Mouse (Mus musculus): Measurements from ENCODE around the gene Olfr98. TPM values are rescaled to one million over a fixed set of nuclear protein-coding genes. Genes with fewer than 3 reads are reported as not detected.
"Not testable (repeated sequence)": the region's sequence is repeated elsewhere in the genome, so short reads cannot be mapped to it uniquely, and the experiment has no call there.

Olfr98 gene
- polyA plus RNA-seq, 1 experiment from 2014 or later, result not detected

- Histone ChIP-seq H3K36me3 (no peaks in the 10 kb centered on the region), H3K27ac (ENCODE audit: poor library complexity, severe bottlenecking) (no peak overlapping the region), H3K9ac (no peak overlapping the region), H3K27me3 (replicated peaks) (no peaks in the 10 kb centered on the region), H3K9me3 (replicated peaks) (no peaks in the 10 kb centered on the region), H3K4me3 (no peak overlapping the region), H3K4me1 (replicated peaks) (no peaks in the 10 kb centered on the region), H3K4me2 (no peak overlapping the region)
- no peak for ATAC-seq (ENCODE audit: insufficient number of reproducible peaks, low FRiP score)
Observed at GRCm38 (mm10) chr17:37249460-37249859, 14.1 kb downstream of the Olfr98 start.

GRCm38 (mm10) chr17:37246715-37247114 lies 16.8 kb downstream of the Olfr98 start:
- Histone ChIP-seq H3K36me3 (no peaks in the 10 kb centered on the region), H3K9ac (no peak overlapping the region), H3K27ac (ENCODE audit: poor library complexity, severe bottlenecking) (no peak overlapping the region), H3K27me3 (replicated peaks) (no peaks in the 10 kb centered on the region), H3K4me1 (replicated peaks) (no peaks in the 10 kb centered on the region), H3K4me2 (no peak overlapping the region), H3K9me3 (replicated peaks) (no peaks in the 10 kb centered on the region), H3K4me3 (no peak overlapping the region)
- WGBS, result 33% methylated on average over 5 of the region's 5 CpGs
- ATAC-seq (ENCODE audit: insufficient number of reproducible peaks, low FRiP score), result no peak

GRCm38 (mm10) chr17:37242198-37242597 lies 21.4 kb downstream of the Olfr98 start:
- Histone ChIP-seq H3K36me3 (no peaks in the 10 kb centered on the region), H3K9ac (no peak overlapping the region), H3K4me1 (replicated peaks) (no peaks in the 10 kb centered on the region), H3K9me3 (replicated peaks) (peaks cover 7% of the 10 kb centered on the region; the same call in 1 of the 2 replicates), H3K27ac (ENCODE audit: poor library complexity, severe bottlenecking) (no peak overlapping the region), H3K4me2 (no peak overlapping the region), H3K4me3 (no peak overlapping the region), H3K27me3 (replicated peaks) (no peaks in the 10 kb centered on the region)
- WGBS, result 50% methylated on average over 3 of the region's 3 CpGs
- ATAC-seq (ENCODE audit: insufficient number of reproducible peaks, low FRiP score), result no peak

- H3K4me2 ChIP-seq; H3K27me3 ChIP-seq (replicated peaks); H3K9ac ChIP-seq; H3K4me3 ChIP-seq; H3K4me1 ChIP-seq (replicated peaks); H3K27ac ChIP-seq (ENCODE audit: poor library complexity, severe bottlenecking); H3K9me3 ChIP-seq (replicated peaks); ATAC-seq (ENCODE audit: insufficient number of reproducible peaks, low FRiP score); H3K36me3 ChIP-seq: not testable (repeated sequence)
- 89% methylated on average over 2 of the region's 2 CpGs for WGBS
Observed at GRCm38 (mm10) chr17:37237230-37237629, 26.3 kb downstream of the Olfr98 start, which contains the start of gene Olfr97. Gene Olfr97 (minus strand): TSS chr17:37237330.

GRCm38 (mm10) chr17:37221879-37222278 lies 41.7 kb downstream of the Olfr98 start:
- Histone ChIP-seq H3K27me3 (replicated peaks) (0 out of 2 replicates have a peak, but pooled peaks cover 3% of the 10 kb centered on the region), H3K4me3 (no peak overlapping the region), H3K4me2 (no peak overlapping the region), H3K9ac (no peak overlapping the region), H3K27ac (ENCODE audit: poor library complexity, severe bottlenecking) (no peak overlapping the region), H3K36me3 (no peaks in the 10 kb centered on the region), H3K4me1 (replicated peaks) (no peaks in the 10 kb centered on the region), H3K9me3 (replicated peaks) (peaks cover under 1% of the 10 kb centered on the region; the same call in 1 of the 2 replicates)
- 14% methylated on average over 1 of the region's 1 CpGs for WGBS
- no peak for ATAC-seq (ENCODE audit: insufficient number of reproducible peaks, low FRiP score)

- Histone ChIP-seq H3K27ac (ENCODE audit: poor library complexity, severe bottlenecking) (no peak within 1 kb of the TSS), H3K4me2 (no peak within 1 kb of the TSS), H3K36me3 (no peaks in the 10 kb centered on the region), H3K27me3 (replicated peaks) (0 out of 2 replicates have a peak, but pooled peaks cover 3% of the 10 kb centered on the region), H3K4me3 (no peak within 1 kb of the TSS), H3K4me1 (replicated peaks) (no peaks in the 10 kb centered on the region), H3K9me3 (replicated peaks) (peaks cover 4% of the 10 kb centered on the region; the same call in 1 of the 2 replicates), H3K9ac (no peak within 1 kb of the TSS)
- WGBS, result 47% methylated on average over 4 of the region's 4 CpGs
- no peak for ATAC-seq (ENCODE audit: insufficient number of reproducible peaks, low FRiP score)
Observed at GRCm38 (mm10) chr17:37219846-37220245, 43.7 kb downstream of the Olfr98 start, which contains the start of gene Olfr96. Gene Olfr96 (plus strand): TSS chr17:37220146.

GRCm38 (mm10) chr17:37218486-37218885 lies 45.1 kb downstream of the Olfr98 start:
- ATAC-seq (ENCODE audit: insufficient number of reproducible peaks, low FRiP score), result no peak

GRCm38 (mm10) chr17:37213018-37213417 lies 50.5 kb downstream of the Olfr98 start, which contains the start of gene Olfr95:
Gene Olfr95 (minus strand): TSS chr17:37213118.
- H3K9me3 ChIP-seq (replicated peaks), result peaks cover 4% of the 10 kb centered on the region; the same call in 1 of the 2 replicates
- ATAC-seq (ENCODE audit: insufficient number of reproducible peaks, low FRiP score), result no peak
- no peaks in the 10 kb centered on the region for H3K36me3 ChIP-seq
- 70% methylated on average over 3 of the region's 3 CpGs for WGBS
- no peak within 1 kb of the TSS for H3K4me2 ChIP-seq
- no peak within 1 kb of the TSS for H3K9ac ChIP-seq
- H3K4me1 ChIP-seq (replicated peaks), result peaks cover 6% of the 10 kb centered on the region
- no peak within 1 kb of the TSS for H3K4me3 ChIP-seq
- H3K27ac ChIP-seq (ENCODE audit: poor library complexity, severe bottlenecking), result no peak within 1 kb of the TSS
- peaks cover 34% of the 10 kb centered on the region for H3K27me3 ChIP-seq (replicated peaks)

More at GRCm38 (mm10) chr17:37218486-37218885, 45.1 kb downstream of the Olfr98 start:
- Histone ChIP-seq H3K27me3 (replicated peaks) (0 out of 2 replicates have a peak, but pooled peaks cover 3% of the 10 kb centered on the region), H3K4me1 (replicated peaks) (no peaks in the 10 kb centered on the region), H3K9ac (no peak overlapping the region), H3K4me2 (no peak overlapping the region), H3K9me3 (replicated peaks) (peaks cover 4% of the 10 kb centered on the region; the same call in 1 of the 2 replicates), H3K36me3 (no peaks in the 10 kb centered on the region), H3K4me3 (no peak overlapping the region), H3K27ac (ENCODE audit: poor library complexity, severe bottlenecking) (no peak overlapping the region)
- 73% methylated on average over 3 of the region's 3 CpGs for WGBS

Other genes starting within 250 kb of the Olfr98 start
- 0.10 TPM in 1 of 2 replicates, not detected in the other for gene Mog, start 240.4 kb downstream of the Olfr98 start, polyA plus RNA-seq (2016; fragmentation: Nextera tagmentation; extraction: Ambion mirVana)
- 8.3 and 8.6 TPM in 2 replicates for gene Gabbr1, start 217.8 kb downstream of the Olfr98 start, polyA plus RNA-seq (2016; fragmentation: Nextera tagmentation; extraction: Ambion mirVana)
- 0.08 TPM in 1 of 2 replicates, not detected in the other for gene Olfr90, start 175.2 kb downstream of the Olfr98 start, polyA plus RNA-seq (2016; fragmentation: Nextera tagmentation; extraction: Ambion mirVana)
- 0.05 TPM in 1 of 2 replicates, not detected in the other for gene Olfr91, start 165.5 kb downstream of the Olfr98 start, polyA plus RNA-seq (2016; fragmentation: Nextera tagmentation; extraction: Ambion mirVana)
- not detected in 2 replicates for gene Olfr92, start 143.7 kb downstream of the Olfr98 start, polyA plus RNA-seq (2016; fragmentation: Nextera tagmentation; extraction: Ambion mirVana)
- not detected in 2 replicates for gene Olfr93, start 102.3 kb downstream of the Olfr98 start, polyA plus RNA-seq (2016; fragmentation: Nextera tagmentation; extraction: Ambion mirVana)
- gene Ubd, start 69.9 kb downstream of the Olfr98 start, polyA plus RNA-seq (2016; fragmentation: Nextera tagmentation; extraction: Ambion mirVana), result not detected in 2 replicates
- not detected in 2 replicates for gene Olfr94, start 62.8 kb downstream of the Olfr98 start, polyA plus RNA-seq (2016; fragmentation: Nextera tagmentation; extraction: Ambion mirVana)
- gene Olfr95, start 50.6 kb downstream of the Olfr98 start, polyA plus RNA-seq (2016; fragmentation: Nextera tagmentation; extraction: Ambion mirVana), result not detected in 2 replicates
- gene Olfr96, start 43.6 kb downstream of the Olfr98 start, polyA plus RNA-seq (2016; fragmentation: Nextera tagmentation; extraction: Ambion mirVana), result not detected in 2 replicates
- not detected in 2 replicates for gene Olfr97, start 26.4 kb downstream of the Olfr98 start, polyA plus RNA-seq (2016; fragmentation: Nextera tagmentation; extraction: Ambion mirVana)
- gene H2-M3, start 6.5 kb upstream of the Olfr98 start, polyA plus RNA-seq (2016; fragmentation: Nextera tagmentation; extraction: Ambion mirVana), result 0.57 and 0.74 TPM in 2 replicates
- not detected in 2 replicates for gene Olfr99, start 19.7 kb upstream of the Olfr98 start, polyA plus RNA-seq (2016; fragmentation: Nextera tagmentation; extraction: Ambion mirVana)
- gene Olfr101, start 40.6 kb upstream of the Olfr98 start, polyA plus RNA-seq (2016; fragmentation: Nextera tagmentation; extraction: Ambion mirVana), result not detected in 2 replicates
- gene Olfr102, start 53.3 kb upstream of the Olfr98 start, polyA plus RNA-seq (2016; fragmentation: Nextera tagmentation; extraction: Ambion mirVana), result not detected in 2 replicates
- not detected in 2 replicates for gene Olfr103, start 75.9 kb upstream of the Olfr98 start, polyA plus RNA-seq (2016; fragmentation: Nextera tagmentation; extraction: Ambion mirVana)
- gene Olfr104-ps, start 95.8 kb upstream of the Olfr98 start, polyA plus RNA-seq (2016; fragmentation: Nextera tagmentation; extraction: Ambion mirVana), result not detected in 2 replicates
- gene Olfr105-ps, start 115.3 kb upstream of the Olfr98 start, polyA plus RNA-seq (2016; fragmentation: Nextera tagmentation; extraction: Ambion mirVana), result not detected in 2 replicates
- gene Olfr106-ps, start 126.6 kb upstream of the Olfr98 start, polyA plus RNA-seq (2016; fragmentation: Nextera tagmentation; extraction: Ambion mirVana), result not detected in 2 replicates
- gene Olfr107, start 135.5 kb upstream of the Olfr98 start, polyA plus RNA-seq (2016; fragmentation: Nextera tagmentation; extraction: Ambion mirVana), result not detected in 2 replicates
- not detected in 2 replicates for gene Olfr108, start 181.7 kb upstream of the Olfr98 start, polyA plus RNA-seq (2016; fragmentation: Nextera tagmentation; extraction: Ambion mirVana)
- gene Olfr109, start 195.2 kb upstream of the Olfr98 start, polyA plus RNA-seq (2016; fragmentation: Nextera tagmentation; extraction: Ambion mirVana), result not detected in 2 replicates
- not detected in 2 replicates for gene H2-M2, start 219.8 kb upstream of the Olfr98 start, polyA plus RNA-seq (2016; fragmentation: Nextera tagmentation; extraction: Ambion mirVana)
- gene Olfr110, start 228.7 kb upstream of the Olfr98 start, polyA plus RNA-seq (2016; fragmentation: Nextera tagmentation; extraction: Ambion mirVana), result not detected in 2 replicates
- 0.10 TPM in 1 of 2 replicates, not detected in the other for gene Olfr111, start 244.3 kb upstream of the Olfr98 start, polyA plus RNA-seq (2016; fragmentation: Nextera tagmentation; extraction: Ambion mirVana)